Mouse (Mus musculus) liver, embryonic 14.5 days (tissue): Measurements from ENCODE around the gene Tacr1. TPM values are rescaled to one million over a fixed set of nuclear protein-coding genes. Genes with fewer than 3 reads are reported as not detected.
A peak's percentile ranks its signal among the peaks of the same experiment; 100 is the strongest.

ENCODE experiments used
- ATAC-seq: fragments of 200-750 bp; cut with Nextera tagmentation; 2 replicates; pipeline ENCODE4 v1.8.0; 2017; ENCODE audit warnings: moderate number of reproducible peaks, mild to moderate bottlenecking, moderate library complexity; ENCODE audit not compliant: insufficient read depth
- DNase-seq, 3 experiments: peaks; one replicate each; pipeline ENCODE4 v3.0.0-alpha.2; 2012 to 2013; ENCODE audit warnings: low read depth in 3 of 3, low spot score in 3 of 3
- H3K27ac ChIP-seq: fragments of 300-500 bp; sonication (generic); 2 replicates; pipeline ENCODE4 v1.5.1; 2014; ENCODE audit warnings: moderate library complexity, mild to moderate bottlenecking, control low read depth, inconsistent platforms
- H3K27me3 ChIP-seq: fragments of 300-500 bp; sonication (generic); 2 replicates; pipeline ENCODE4 v1.6.1; 2014; ENCODE audit warnings: mild to moderate bottlenecking, low read length, moderate library complexity; ENCODE audit not compliant: control insufficient read depth, insufficient read depth
- H3K36me3 ChIP-seq: fragments of 300-500 bp; sonication (generic); replicated peaks from 2 replicates; pipeline ENCODE4 v1.6.1; 2014; ENCODE audit warnings: low read depth; ENCODE audit not compliant: control insufficient read depth, insufficient read depth
- H3K4me1 ChIP-seq, 2 experiments: fragments of 200-500 bp in 1 of 2; fragments of 300-500 bp in 1 of 2; sonication (generic) in 1 of 2; replicated peaks; 2 replicates each; pipeline ENCODE4 v1.6.1; 2012 to 2014; ENCODE audit warnings: antibody characterized with exemption in 1 of 2, inconsistent platforms in 1 of 2, low read length in 1 of 2; ENCODE audit not compliant: control insufficient read depth in 2 of 2, insufficient read depth in 2 of 2
- H3K4me2 ChIP-seq: fragments of 300-500 bp; sonication (generic); 2 replicates; pipeline ENCODE4 v1.6.1; 2014; ENCODE audit warnings: low read depth, mild to moderate bottlenecking, control low read depth, moderate library complexity
- H3K4me3 ChIP-seq, 2 experiments: fragments of 200-500 bp in 1 of 2; fragments of 300-500 bp in 1 of 2; sonication (generic) in 1 of 2; 2 replicates each; pipeline ENCODE4 v1.5.1; 2012 to 2014; ENCODE audit warnings: low read depth in 2 of 2, low read length in 2 of 2, mild to moderate bottlenecking in 2 of 2, control low read depth in 1 of 2, inconsistent platforms in 1 of 2, moderate library complexity in 1 of 2; ENCODE audit not compliant: insufficient read depth in 1 of 2
- H3K9ac ChIP-seq: fragments of 300-500 bp; sonication (generic); replicated peaks from 2 replicates; pipeline ENCODE4 v1.6.1; 2014; ENCODE audit warnings: mild to moderate bottlenecking, control low read depth, moderate library complexity
- H3K9me3 ChIP-seq: fragments of 300-500 bp; sonication (generic); 2 replicates; pipeline ENCODE4 v1.6.1; 2016; ENCODE audit warnings: low read length, mixed read lengths; ENCODE audit not compliant: control insufficient read depth
- CTCF ChIP-seq: IDR thresholded peaks from 2 replicates; pipeline ENCODE4 v1.5.1; 2016; ENCODE audit warnings: antibody characterized with exemption, low read depth, control low read depth
- EP300 ChIP-seq: IDR thresholded peaks from 2 replicates; pipeline ENCODE4 v1.6.1; 2016; ENCODE audit warnings: antibody characterized with exemption, low read depth
- WGBS: fragments of 180-500 bp; shearing (Covaris S2); extraction: QIAGEN DNeasy Blood & Tissue Kit; methylation state at CpG from one replicate; pipeline ENCODE4 v1.1.7; 2014; ENCODE audit not compliant: insufficient replicate concordance; 5-methylcytosine and 5-hydroxymethylcytosine counted together
- polyA plus RNA-seq, 2 experiments: library from polyadenylated mRNA; depleted of rRNA in 1 of 2; stranded (reverse) in 1 of 2; unstranded in 1 of 2; fragments of >200 nt; fragmentation: Nextera tagmentation in 1 of 2; extraction: Ambion mirVana in 1 of 2; gene quantifications; 2 replicates each; pipeline versions ENCODE4 v1.2.1 to v1.2.3; 2012 to 2014

The Tacr1 gene
- polyA plus RNA-seq, 2 experiments, result not detected

GRCm38 (mm10) chr6:82585396-82585795 is 183.3 kb downstream of the Tacr1 start:
- H3K9ac ChIP-seq, result no peak overlapping the region
- no peaks in the 10 kb centered on the region for H3K27me3 ChIP-seq
- H3K27ac ChIP-seq, result no peak overlapping the region
- DNase-seq, result no peak
- 42% methylated on average over 5 of the region's 6 CpGs for WGBS
- no peak overlapping the region for H3K4me3 ChIP-seq
- no peaks in the 10 kb centered on the region for H3K9me3 ChIP-seq
- no peak overlapping the region for H3K4me2 ChIP-seq
- no peak for ATAC-seq
- H3K36me3 ChIP-seq, result no peaks in the 10 kb centered on the region
- no peaks in the 10 kb centered on the region for H3K4me1 ChIP-seq
- TF ChIP-seq CTCF, result no peak
- no peak for TF ChIP-seq EP300

GRCm38 (mm10) chr6:82589387-82589786 is 187.3 kb downstream of the Tacr1 start:
- H3K4me3 ChIP-seq, result no peak overlapping the region
- ATAC-seq (no peak), DNase-seq (no peak)
- H3K27ac ChIP-seq, result no peak overlapping the region
- H3K9ac ChIP-seq, result no peak overlapping the region
- no peaks in the 10 kb centered on the region for H3K27me3 ChIP-seq
- H3K4me2 ChIP-seq, result no peak overlapping the region
- WGBS, result 64% methylated on average over 7 of the region's 7 CpGs
- H3K4me1 ChIP-seq, result no peaks in the 10 kb centered on the region
- no peak for TF ChIP-seq EP300
- no peak for TF ChIP-seq CTCF
- no peaks in the 10 kb centered on the region for H3K9me3 ChIP-seq
- no peaks in the 10 kb centered on the region for H3K36me3 ChIP-seq

DNA sequence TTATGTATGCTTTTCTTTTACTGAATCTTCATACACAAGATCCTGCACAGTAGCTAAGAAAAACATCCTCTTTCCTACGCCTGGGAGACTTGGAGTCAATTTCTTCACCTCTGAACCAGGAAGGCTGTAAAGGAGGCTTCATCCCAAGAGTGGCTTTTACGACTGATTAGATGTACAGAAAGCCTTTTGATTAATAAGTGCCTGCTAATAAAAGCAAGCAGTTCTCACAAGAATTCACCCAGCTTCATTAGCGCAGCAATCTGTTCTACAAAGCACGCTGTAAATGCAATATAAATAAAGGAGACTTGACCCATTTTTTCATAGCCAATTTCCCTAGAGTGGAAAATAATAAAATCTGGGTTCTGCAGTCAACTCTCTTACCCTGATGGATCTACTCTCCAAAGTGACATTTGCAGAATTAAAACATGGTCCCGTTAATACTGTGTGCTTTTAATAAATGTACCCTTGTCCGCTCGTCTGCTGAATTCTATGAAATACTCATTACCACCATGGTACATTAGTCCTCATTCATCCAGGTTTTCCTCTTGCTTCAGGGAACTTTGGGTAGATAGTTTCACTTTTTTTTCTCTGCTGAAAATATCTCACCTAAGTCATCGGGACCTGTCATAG is 193.4 kb downstream of the Tacr1 start:
- H3K27me3 ChIP-seq, result no peaks in the 10 kb centered on the region
- no peak overlapping the region for H3K4me3 ChIP-seq
- 68% methylated on average over 8 of the region's 8 CpGs for WGBS
- ATAC-seq (no peak), DNase-seq (no peak)
- H3K27ac ChIP-seq, result no peak overlapping the region
- H3K9ac ChIP-seq, result no peak overlapping the region
- no peaks in the 10 kb centered on the region for H3K36me3 ChIP-seq
- TF ChIP-seq EP300 (no peak), CTCF (no peak)
- H3K4me2 ChIP-seq, result no peak overlapping the region
- no peaks in the 10 kb centered on the region for H3K4me1 ChIP-seq
- no peaks in the 10 kb centered on the region for H3K9me3 ChIP-seq

- no peaks in the 10 kb centered on the region for H3K4me1 ChIP-seq
- no peak for TF ChIP-seq CTCF
- no peak for TF ChIP-seq EP300
- H3K4me2 ChIP-seq, result no peak overlapping the region
- no peak overlapping the region for H3K9ac ChIP-seq
- H3K4me3 ChIP-seq, result no peak overlapping the region
- DNase-seq (no peak), ATAC-seq (no peak)
- no peak overlapping the region for H3K27ac ChIP-seq
- no peaks in the 10 kb centered on the region for H3K9me3 ChIP-seq
- no peaks in the 10 kb centered on the region for H3K27me3 ChIP-seq
- whole genome bisulfite sequencing, result 64% methylated on average over 9 of the region's 9 CpGs
- H3K36me3 ChIP-seq, result no peaks in the 10 kb centered on the region
These were observed 201.1 kb downstream of the Tacr1 start for GRCm38 (mm10) chr6:82603228-82603627.

DNA sequence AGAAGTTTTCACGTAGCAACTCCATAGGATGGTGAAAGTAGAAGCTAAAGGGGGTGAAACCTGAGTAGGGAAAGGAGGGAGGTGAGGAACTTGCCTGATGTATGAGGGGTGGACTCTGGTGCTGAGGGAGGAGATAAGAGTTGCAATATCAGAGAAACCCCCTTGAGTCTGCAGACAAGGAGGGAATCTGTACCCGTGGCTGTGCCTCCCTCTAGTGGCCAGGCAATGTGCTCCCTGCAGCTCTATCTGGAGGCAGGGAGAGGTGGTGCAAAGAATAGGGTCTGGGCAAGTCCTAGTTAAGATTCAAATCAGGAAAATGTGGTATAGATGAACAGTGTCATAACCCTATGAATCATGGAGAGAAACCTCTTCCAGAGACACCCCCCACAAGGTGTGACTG is 201.5 kb downstream of the Tacr1 start:
- Histone ChIP-seq H3K36me3 (no peaks in the 10 kb centered on the region), H3K27me3 (no peaks in the 10 kb centered on the region), H3K27ac (no peak overlapping the region), H3K4me1 (no peaks in the 10 kb centered on the region), H3K9me3 (no peaks in the 10 kb centered on the region), H3K4me3 (no peak overlapping the region), H3K4me2 (no peak overlapping the region), H3K9ac (no peak overlapping the region)
- ATAC-seq (no peak), DNase-seq (no peak)
- WGBS, result 26% methylated on average over 2 of the region's 2 CpGs
- TF ChIP-seq EP300 (no peak), CTCF (peak; percentile 69)
